Mouse (Mus musculus) embryonic fibroblast, embryonic 13.5 days (primary cell): ENCODE results near the gene Smox. TPM values are rescaled to one million over a fixed set of nuclear protein-coding genes. Genes with fewer than 3 reads are reported as not detected.

ENCODE experiments used
- H3K27ac ChIP-seq: 2 replicates; pipeline ENCODE4 v1.5.1; 2012; ENCODE audit warnings: low read length, control low read depth, inconsistent platforms; ENCODE audit not compliant: insufficient read depth
- H3K4me1 ChIP-seq: 2 replicates; pipeline ENCODE4 v1.6.1; 2011; ENCODE audit warnings: low read length; ENCODE audit not compliant: control insufficient read depth, insufficient read depth
- H3K4me3 ChIP-seq: 2 replicates; pipeline ENCODE4 v1.5.1; 2011; ENCODE audit warnings: mild to moderate bottlenecking, control low read depth, low read length; ENCODE audit not compliant: insufficient read depth
- CTCF ChIP-seq: IDR thresholded peaks from 2 replicates; pipeline ENCODE4 v1.5.1; 2011; ENCODE audit warnings: mild to moderate bottlenecking, control low read depth, low read length, moderate library complexity, borderline replicate concordance; ENCODE audit not compliant: insufficient read depth
- POLR2A ChIP-seq: IDR thresholded peaks from 2 replicates; pipeline ENCODE4 v1.6.1; 2011; ENCODE audit warnings: low read depth, mild to moderate bottlenecking, control low read depth, low read length, moderate library complexity
- polyA plus RNA-seq: library from polyadenylated mRNA; stranded (reverse); fragments of >200 nt; gene quantifications from 2 replicates; pipeline ENCODE4 v1.2.4, GENCODE M21; 2011; ENCODE audit warnings: low read depth; ENCODE audit not compliant: missing spikeins, insufficient read length

The Smox gene
- 21.0 and 21.1 TPM in 2 replicates for polyA plus RNA-seq

- Histone ChIP-seq H3K4me3 (peak within 1 kb of the TSS; percentile 57), H3K4me1 (no peaks in the 10 kb centered on the region), H3K27ac (no peak within 1 kb of the TSS)
- no peak for TF ChIP-seq CTCF
- TF ChIP-seq POLR2A: no peak
Observed at GRCm38 (mm10) chr2:131491196-131491595, at the start of gene Smox. Smox (plus strand) TSS chr2:131491496.

DNA sequence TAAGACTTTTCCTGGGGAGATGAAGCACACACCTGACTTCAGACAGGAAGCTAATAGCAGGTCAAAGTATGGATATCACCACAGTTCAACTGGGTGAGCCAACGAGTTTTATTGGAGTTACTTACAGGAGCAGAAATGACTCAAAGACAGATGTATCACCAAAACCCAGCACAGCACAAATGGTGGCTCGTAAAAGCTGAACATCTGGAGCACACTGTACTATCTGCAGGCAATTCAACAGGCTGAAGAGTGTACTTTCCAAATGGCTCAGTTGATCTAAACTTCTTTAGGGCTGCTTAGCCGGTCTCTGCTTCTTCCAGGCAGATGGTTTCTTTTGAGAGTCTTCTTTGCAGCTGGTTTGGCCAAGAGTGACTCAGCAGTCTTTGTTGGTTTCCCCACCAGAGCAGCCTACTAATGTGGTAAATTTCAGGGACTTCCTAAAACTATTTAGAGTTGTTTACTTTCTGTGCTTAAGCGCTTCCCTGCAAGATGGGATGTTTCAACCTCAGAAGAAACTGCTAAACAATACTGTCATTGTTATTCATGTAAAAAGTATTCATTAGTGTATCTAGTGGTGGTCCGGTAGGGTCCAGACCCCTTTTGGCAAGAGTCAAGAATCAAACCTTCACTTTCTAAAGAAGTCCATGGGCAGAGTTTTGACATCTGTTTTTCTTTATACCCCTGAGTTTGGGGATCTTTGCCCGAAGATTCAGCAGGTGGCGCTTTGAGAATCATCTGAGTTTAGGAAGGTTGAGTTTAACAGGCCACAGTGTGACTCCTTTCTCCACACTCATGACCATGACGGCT, 48.0 kb upstream of the Smox start:
- H3K4me1 ChIP-seq: 0 out of 2 replicates have a peak, but pooled peaks cover 5% of the 10 kb centered on the region
- no peak overlapping the region for H3K4me3 ChIP-seq
- H3K27ac ChIP-seq: no peak overlapping the region
- TF ChIP-seq CTCF (no peak), POLR2A (no peak)

GRCm38 (mm10) chr2:131443891-131444190, 47.5 kb upstream of the Smox start:
- H3K27ac ChIP-seq: no peak overlapping the region
- H3K4me3 ChIP-seq: no peak overlapping the region
- 0 out of 2 replicates have a peak, but pooled peaks cover 5% of the 10 kb centered on the region for H3K4me1 ChIP-seq
- TF ChIP-seq POLR2A (no peak), CTCF (no peak)

DNA sequence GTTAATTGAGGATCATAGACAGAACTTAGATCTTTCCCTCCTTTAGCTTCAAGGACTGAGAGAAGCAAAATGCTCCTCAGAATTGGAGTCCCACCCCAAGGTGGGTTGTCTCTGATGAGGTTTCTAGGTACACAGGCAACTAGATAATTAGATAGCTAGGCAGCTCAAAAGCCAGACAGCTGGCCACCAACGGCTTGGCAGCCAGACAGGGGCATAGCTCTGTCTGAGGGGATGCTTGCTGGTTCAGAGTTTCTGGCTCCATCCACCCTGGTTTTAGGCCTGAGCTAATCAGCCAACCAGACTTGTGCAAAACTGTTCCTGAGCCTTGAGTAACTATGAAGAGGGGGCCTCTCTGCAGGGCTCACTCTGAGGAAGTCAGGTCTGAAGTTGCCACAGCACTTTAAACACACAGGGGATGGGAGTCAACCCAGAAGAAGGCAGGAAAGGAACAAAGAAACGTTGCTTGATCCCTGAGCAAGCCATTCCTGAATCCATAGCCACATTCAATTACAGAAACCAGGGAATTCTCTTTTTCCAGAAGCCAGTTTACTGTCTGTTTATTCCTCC, 44.8 kb upstream of the Smox start:
- H3K27ac ChIP-seq: no peak overlapping the region

GRCm38 (mm10) chr2:131447566-131448330, 43.5 kb upstream of the Smox start:
- TF ChIP-seq CTCF: no peak
- TF ChIP-seq POLR2A: no peak
- Histone ChIP-seq H3K27ac (no peak overlapping the region), H3K4me1 (0 out of 2 replicates have a peak, but pooled peaks cover 7% of the 10 kb centered on the region), H3K4me3 (no peak overlapping the region)

More for the DNA sequence above, 44.8 kb upstream of the Smox start:
- no peak overlapping the region for H3K4me3 ChIP-seq
- H3K4me1 ChIP-seq: 0 out of 2 replicates have a peak, but pooled peaks cover 5% of the 10 kb centered on the region
- TF ChIP-seq CTCF: no peak
- no peak for TF ChIP-seq POLR2A

DNA sequence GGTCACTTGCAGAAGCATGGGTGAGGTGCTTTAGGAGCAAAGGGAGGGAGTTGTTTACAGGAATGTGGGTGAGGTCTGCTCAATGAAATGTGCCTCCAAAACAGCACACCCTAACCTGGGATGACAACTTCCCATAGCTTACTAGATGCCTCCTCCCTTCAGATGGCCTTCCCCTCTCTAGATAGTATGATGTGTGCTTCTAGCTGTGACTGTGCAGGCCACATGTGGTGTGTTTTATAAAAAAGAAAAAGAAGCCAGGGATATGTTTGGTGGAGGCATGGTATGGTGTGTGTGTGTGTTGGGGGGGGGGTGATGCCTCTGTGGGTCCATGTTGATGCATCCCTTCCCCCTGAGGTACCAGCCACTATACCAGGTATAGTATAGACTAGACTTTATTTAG, 42.9 kb upstream of the Smox start:
- Histone ChIP-seq H3K4me1 (0 out of 2 replicates have a peak, but pooled peaks cover 2% of the 10 kb centered on the region), H3K4me3 (no peak overlapping the region), H3K27ac (no peak overlapping the region)
- TF ChIP-seq CTCF: no peak
- no peak for TF ChIP-seq POLR2A

GRCm38 (mm10) chr2:131449720-131450119, 41.6 kb upstream of the Smox start:
- Histone ChIP-seq H3K27ac (no peak overlapping the region), H3K4me1 (0 out of 2 replicates have a peak, but pooled peaks cover 2% of the 10 kb centered on the region), H3K4me3 (no peak overlapping the region)
- TF ChIP-seq CTCF: no peak
- no peak for TF ChIP-seq POLR2A

DNA sequence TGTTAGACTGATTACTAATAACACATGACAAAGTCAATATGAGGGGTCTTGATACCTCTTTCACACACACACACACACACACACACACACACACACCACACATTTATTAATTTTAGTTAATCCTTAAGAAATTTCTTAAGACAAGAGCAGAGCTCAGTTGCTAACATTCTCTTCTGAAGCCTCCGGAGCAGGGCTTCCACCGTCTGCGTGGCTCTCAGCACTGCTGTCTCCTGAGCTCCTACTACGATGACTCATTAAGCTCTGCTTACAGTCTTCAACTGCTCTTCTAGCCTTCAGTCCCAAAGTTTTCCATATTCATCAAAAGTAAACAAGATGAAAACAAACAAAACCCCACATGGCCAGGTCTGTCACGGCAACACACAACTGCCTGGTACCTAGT, 40.8 kb upstream of the Smox start:
- no peak overlapping the region for H3K27ac ChIP-seq
- H3K4me3 ChIP-seq: no peak overlapping the region
- TF ChIP-seq CTCF (no peak), POLR2A (no peak)
- H3K4me1 ChIP-seq: 0 out of 2 replicates have a peak, but pooled peaks cover 2% of the 10 kb centered on the region

DNA sequence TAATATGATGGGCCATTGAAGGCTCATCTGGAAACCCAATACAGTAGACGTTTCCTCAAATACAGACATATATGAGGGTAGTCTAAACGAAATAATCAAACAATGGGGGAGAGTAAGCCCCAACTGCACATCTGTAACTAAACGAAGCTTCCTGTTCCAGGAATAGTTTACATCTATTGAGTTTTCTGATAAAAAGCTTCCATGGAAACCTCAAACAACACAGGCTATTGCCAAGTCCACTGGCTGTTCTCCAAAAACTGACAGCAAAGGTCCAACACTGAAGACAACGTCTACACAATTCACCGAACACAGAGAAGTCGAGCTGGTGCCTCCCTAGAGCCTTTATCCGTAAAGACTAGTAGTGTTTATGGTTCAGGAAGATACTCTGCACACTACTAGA, 33.6 kb upstream of the Smox start:
- Histone ChIP-seq H3K4me3 (no peak overlapping the region), H3K27ac (no peak overlapping the region), H3K4me1 (no peaks in the 10 kb centered on the region)
- no peak for TF ChIP-seq POLR2A
- TF ChIP-seq CTCF: no peak
